Mouse (Mus musculus) MEL (cell line): ENCODE data around the gene Wasl. TPM values are rescaled to one million over a fixed set of nuclear protein-coding genes. Genes with fewer than 3 reads are reported as not detected.

Experiments
- DNase-seq: peaks from one replicate; pipeline ENCODE4 v3.0.0; 2011; ENCODE audit warnings: low read depth, low spot score
- H3K27ac ChIP-seq: 2 replicates; pipeline ENCODE4 v1.5.1; 2012; ENCODE audit warnings: low read depth, mild to moderate bottlenecking, control low read depth, low read length, moderate library complexity; ENCODE audit not compliant: control insufficient read depth
- H3K27me3 ChIP-seq, 2 experiments: fragments of 150-350 bp in 1 of 2; sonication (generic) in 1 of 2; 2 replicates each; pipeline ENCODE4 v1.6.1; 2012; ENCODE audit warnings: low read length in 2 of 2, mild to moderate bottlenecking in 2 of 2, improper control_type of control experiment in 1 of 2, moderate library complexity in 1 of 2; ENCODE audit not compliant: insufficient read depth in 2 of 2, control insufficient read depth in 1 of 2
- H3K36me3 ChIP-seq, 2 experiments: 2 replicates each; pipeline ENCODE4 v1.6.1; 2012 to 2014; ENCODE audit warnings: low read length in 2 of 2, improper control_type of control experiment in 1 of 2, inconsistent platforms in 1 of 2, mild to moderate bottlenecking in 1 of 2; ENCODE audit not compliant: insufficient read depth in 2 of 2, control insufficient read depth in 1 of 2
- H3K4me1 ChIP-seq, 2 experiments: fragments of 150-350 bp in 1 of 2; sonication (generic) in 1 of 2; 2 replicates each; pipeline ENCODE4 v1.6.1; 2012; ENCODE audit warnings: low read length in 2 of 2, improper control_type of control experiment in 1 of 2, mild to moderate bottlenecking in 1 of 2; ENCODE audit not compliant: insufficient read depth in 2 of 2, control insufficient read depth in 1 of 2
- H3K4me3 ChIP-seq, 2 experiments: fragments of 150-350 bp in 1 of 2; sonication (generic) in 1 of 2; 2 replicates each; pipeline ENCODE4 v1.5.1; 2012; ENCODE audit warnings: low read depth in 2 of 2, low read length in 2 of 2, mild to moderate bottlenecking in 2 of 2, moderate library complexity in 2 of 2, control low read depth in 1 of 2, improper control_type of control experiment in 1 of 2; ENCODE audit not compliant: control insufficient read depth in 1 of 2, insufficient read depth in 1 of 2
- H3K79me2 ChIP-seq: 2 replicates; pipeline ENCODE4 v1.6.1; 2012; ENCODE audit warnings: mild to moderate bottlenecking, low read length, moderate library complexity; ENCODE audit not compliant: control insufficient read depth, poor library complexity, insufficient read depth
- H3K9ac ChIP-seq: 2 replicates; pipeline ENCODE4 v1.6.1; 2012; ENCODE audit warnings: low read depth, mild to moderate bottlenecking, control low read depth, low read length, moderate library complexity; ENCODE audit not compliant: control insufficient read depth, poor library complexity, severe bottlenecking
- H3K9me3 ChIP-seq: fragments of 150-350 bp; sonication (generic); replicated peaks from 2 replicates; pipeline ENCODE4 v1.6.1; 2012; ENCODE audit warnings: mild to moderate bottlenecking, low read length, improper control_type of control experiment, moderate library complexity; ENCODE audit not compliant: insufficient read depth
- CTCF ChIP-seq, 3 experiments: IDR thresholded peaks in 2 of 3; conservative IDR thresholded peaks in 1 of 3; 2 replicates each; pipeline ENCODE4 v1.5.1; 2011 to 2012; ENCODE audit warnings: low read length in 3 of 3, low read depth in 2 of 3, mild to moderate bottlenecking in 2 of 3, improper control_type of control experiment in 1 of 3, inconsistent platforms in 1 of 3, mixed read lengths in 1 of 3, moderate library complexity in 1 of 3; ENCODE audit not compliant: control insufficient read depth in 1 of 3, insufficient read depth in 1 of 3, poor library complexity in 1 of 3, severe bottlenecking in 1 of 3
- EP300 ChIP-seq, 2 experiments: IDR thresholded peaks; 2 replicates each; pipeline ENCODE4 v1.6.1; 2011; ENCODE audit warnings: improper control_type of control experiment in 2 of 2, low read length in 2 of 2, low read depth in 1 of 2, mild to moderate bottlenecking in 1 of 2
- GATA1 ChIP-seq: IDR thresholded peaks from 2 replicates; pipeline ENCODE4 v1.6.1; 2011; ENCODE audit warnings: low read depth, low read length, improper control_type of control experiment
- HCFC1 ChIP-seq: IDR thresholded peaks from 2 replicates; pipeline ENCODE4 v1.6.1; 2012; ENCODE audit warnings: low read depth, mild to moderate bottlenecking, inconsistent platforms, low read length, improper control_type of control experiment, moderate library complexity
- KAT2A ChIP-seq: conservative IDR thresholded peaks from 2 replicates; pipeline ENCODE4 v1.6.1; 2012; ENCODE audit warnings: low read depth, low read length, improper control_type of control experiment, inconsistent platforms
- MAX ChIP-seq: IDR thresholded peaks from 2 replicates; pipeline ENCODE4 v1.6.1; 2011; ENCODE audit warnings: low read length, improper control_type of control experiment
- MAZ ChIP-seq: IDR thresholded peaks from 2 replicates; pipeline ENCODE4 v1.6.1; 2012; ENCODE audit warnings: low read depth, mild to moderate bottlenecking, inconsistent platforms, low read length, improper control_type of control experiment
- MYC ChIP-seq: IDR thresholded peaks from 2 replicates; pipeline ENCODE4 v1.6.1; 2011; ENCODE audit warnings: low read depth, mild to moderate bottlenecking, low read length, improper control_type of control experiment, moderate library complexity
- NELFE ChIP-seq: IDR thresholded peaks from 2 replicates; pipeline ENCODE4 v1.6.1; 2011; ENCODE audit warnings: low read depth, low read length, improper control_type of control experiment
- RCOR1 ChIP-seq: IDR thresholded peaks from 2 replicates; pipeline ENCODE4 v1.6.1; 2012; ENCODE audit warnings: low read depth, mild to moderate bottlenecking, inconsistent platforms, low read length, improper control_type of control experiment
- TBP ChIP-seq: IDR thresholded peaks from 2 replicates; pipeline ENCODE4 v1.8.0; 2011; ENCODE audit warnings: low read depth, low read length, improper control_type of control experiment
- TCF12 ChIP-seq: IDR thresholded peaks from 2 replicates; pipeline ENCODE4 v1.6.1; 2014; ENCODE audit warnings: low read depth, mild to moderate bottlenecking, inconsistent platforms, low read length, improper control_type of control experiment, moderate library complexity
- USF1 ChIP-seq: IDR thresholded peaks from 2 replicates; pipeline ENCODE4 v1.6.1; 2014; ENCODE audit warnings: low read depth, mild to moderate bottlenecking, inconsistent platforms, low read length, improper control_type of control experiment, moderate library complexity
- ZMIZ1 ChIP-seq: IDR thresholded peaks from 2 replicates; pipeline ENCODE4 v1.6.1; 2012; ENCODE audit warnings: low read depth, mild to moderate bottlenecking, inconsistent platforms, low read length, improper control_type of control experiment, moderate library complexity
- ZNF384 ChIP-seq: IDR thresholded peaks from 2 replicates; pipeline ENCODE4 v1.6.1; 2012; ENCODE audit warnings: low read depth, mild to moderate bottlenecking, inconsistent platforms, low read length, improper control_type of control experiment
- polyA plus RNA-seq, 2 experiments: library from polyadenylated mRNA; stranded (reverse) in 1 of 2; unstranded in 1 of 2; fragments of >175 nt in 1 of 2; fragments of >200 nt in 1 of 2; gene quantifications; 2 replicates each; pipeline versions ENCODE4 v1.2.1 to v1.2.4; 2012; ENCODE audit warnings: low replicate concordance in 2 of 2, low read depth in 1 of 2; ENCODE audit not compliant: insufficient read length in 2 of 2, insufficient read depth in 1 of 2, missing spikeins in 1 of 2
- total RNA-seq: library from RNA; depleted of rRNA; stranded (reverse); fragments of 300-350 nt; gene quantifications from 2 replicates; pipeline ENCODE4 v1.2.3, GENCODE M21; 2012

Gene Wasl
- total and polyA plus RNA-seq, 3 experiments: 4.3 to 33.3 (median 9.5) TPM

DNA sequence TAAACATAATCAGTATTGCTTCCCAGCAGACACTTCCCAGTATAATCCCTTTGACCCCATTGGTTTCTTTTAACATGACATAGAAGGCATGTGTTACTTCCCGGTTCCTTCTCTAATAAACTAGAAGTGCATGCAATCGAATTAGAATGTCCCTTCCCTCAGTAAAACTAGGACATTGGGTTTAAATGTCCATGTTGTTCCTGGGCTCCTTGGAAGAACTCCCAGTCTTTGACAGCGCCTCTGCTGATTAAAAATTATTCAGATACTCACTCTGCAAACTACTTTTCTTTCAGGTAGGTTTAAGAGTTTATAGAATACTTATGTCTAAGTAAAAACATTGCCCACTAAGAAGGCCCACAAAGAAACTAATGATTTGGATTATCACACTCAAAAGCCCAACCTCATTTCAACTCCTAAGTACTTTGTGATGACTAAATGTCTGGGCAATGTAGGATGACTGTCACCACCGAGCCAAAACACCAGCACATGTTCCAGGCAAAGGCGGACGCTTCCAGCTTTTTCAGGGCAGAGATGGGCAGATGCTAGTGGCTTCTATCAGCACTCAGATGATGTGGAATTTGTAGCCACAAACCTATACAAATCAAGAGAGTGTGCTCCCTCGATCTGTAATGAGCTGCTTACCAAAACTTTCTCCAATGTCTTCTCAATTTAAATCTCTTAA, 52.6 kb downstream of the Wasl start:
- H3K36me3 ChIP-seq: peaks cover 0 to 8% of the 10 kb centered on the region in 2 experiments; a peak in 2 of 4 replicates
- H3K4me1 ChIP-seq: no peaks in the 10 kb centered on the region
- H3K79me2 ChIP-seq: no peaks in the 10 kb centered on the region
- H3K27me3 ChIP-seq: no peaks in the 10 kb centered on the region; a peak in 1 of 4 replicates
- DNase-seq: no peak
- no peak for TF ChIP-seq MAZ
- no peak overlapping the region for H3K9ac ChIP-seq
- no peak overlapping the region for H3K27ac ChIP-seq
- H3K9me3 ChIP-seq: no peaks in the 10 kb centered on the region
- no peak overlapping the region for H3K4me3 ChIP-seq

DNA sequence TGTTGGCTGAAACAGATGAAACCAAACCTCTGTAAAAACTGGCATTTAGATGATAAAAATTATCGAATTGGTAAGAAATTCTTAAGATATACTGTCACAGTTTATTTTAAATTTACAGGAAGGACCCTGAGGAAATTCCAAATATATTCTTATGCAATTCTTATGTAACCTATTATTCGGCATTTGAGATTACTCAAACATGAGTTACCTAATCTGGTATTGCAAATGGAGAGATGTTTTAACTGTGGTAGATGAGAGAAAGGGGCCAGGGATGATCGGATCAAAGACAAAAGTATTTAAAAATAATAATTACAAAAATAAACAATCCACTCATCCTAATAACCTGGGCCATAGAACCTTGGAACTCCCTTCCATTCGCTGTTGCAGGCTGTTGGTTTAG, 54.5 kb downstream of the Wasl start:
- DNase-seq: no peak
- TF ChIP-seq MYC: no peak
- TF ChIP-seq KAT2A: no peak
- no peak for TF ChIP-seq RCOR1
- TF ChIP-seq TBP: no peak
- TF ChIP-seq HCFC1: no peak
- no peak for TF ChIP-seq ZMIZ1

DNA sequence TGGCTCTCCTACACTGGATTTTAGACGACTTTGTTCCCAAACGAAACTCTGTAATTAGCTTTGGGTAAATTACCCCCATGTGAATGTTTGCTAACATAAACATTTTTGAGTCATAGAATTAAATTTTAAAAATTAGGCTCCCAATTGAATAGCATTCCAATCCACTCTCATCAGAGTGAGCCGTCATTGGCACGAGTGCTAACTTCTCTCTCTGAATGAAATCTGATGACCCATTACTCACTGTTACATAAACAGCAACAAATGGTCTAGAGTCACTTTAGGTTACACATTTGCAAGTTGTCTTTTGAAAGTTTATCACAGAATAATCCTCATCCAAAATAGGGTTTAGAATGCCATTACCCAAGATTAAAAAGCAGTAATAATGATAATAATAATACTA, 55.3 kb downstream of the Wasl start:
- H3K4me1 ChIP-seq: no peaks in the 10 kb centered on the region
- H3K4me3 ChIP-seq: no peak overlapping the region
- H3K79me2 ChIP-seq: no peaks in the 10 kb centered on the region
- no peak for TF ChIP-seq USF1
- TF ChIP-seq ZNF384: no peak
- TF ChIP-seq TCF12: no peak
- TF ChIP-seq NELFE: no peak
- no peak for TF ChIP-seq MAZ
- TF ChIP-seq EP300 (IDR thresholded peaks at IDR 0.05; ENCODE audit: low read depth in 1 of 2, low read length in 2 of 2): no peak
- TF ChIP-seq MAX: no peak
- TF ChIP-seq ZMIZ1: no peak
- no peak for TF ChIP-seq GATA1
- TF ChIP-seq CTCF (IDR thresholded peaks at IDR 0.05 in 2 of 3, conservative IDR thresholded peaks at IDR 0.05 in 1 of 3; ENCODE audit: control insufficient read depth in 1 of 3, insufficient read depth in 1 of 3, low read depth in 2 of 3, low read length in 3 of 3, poor library complexity in 1 of 3, severe bottlenecking in 1 of 3): no peak
- TF ChIP-seq, all 39 proteins: peak for 0
- Histone ChIP-seq H3K9ac (no peak overlapping the region), H3K27me3 (no peaks in the 10 kb centered on the region), H3K27ac (no peak overlapping the region), H3K9me3 (no peaks in the 10 kb centered on the region), H3K36me3 (0 out of 4 replicates have a peak, but pooled peaks cover 0 to 3% of the 10 kb centered on the region in 2 experiments)
- no peak for DNase-seq

More for the DNA sequence above, 54.5 kb downstream of the Wasl start:
- Histone ChIP-seq H3K27me3 (no peaks in the 10 kb centered on the region; a peak in 1 of 4 replicates), H3K9me3 (no peaks in the 10 kb centered on the region), H3K27ac (no peak overlapping the region), H3K4me3 (no peak overlapping the region), H3K4me1 (no peaks in the 10 kb centered on the region), H3K36me3 (peaks cover 0 to 8% of the 10 kb centered on the region in 2 experiments; a peak in 2 of 4 replicates), H3K79me2 (no peaks in the 10 kb centered on the region), H3K9ac (no peak overlapping the region)
